Mouse (Mus musculus) spleen, embryonic (tissue): ENCODE results near the gene Ttc28.

Experiments
- CTCF ChIA-PET: fragments of 350-600 bp; sonication (Branson Sonifier 250); formaldehyde crosslinking; loops from one replicate; lab custom pipeline; 2022; lab: Charles Lee

Gene Ttc28

GRCm38 (mm10) chr5:111006272-111007135, 126.9 kb downstream of the Ttc28 start:
- CTCF ChIA-PET, result no interaction called here

DNA sequence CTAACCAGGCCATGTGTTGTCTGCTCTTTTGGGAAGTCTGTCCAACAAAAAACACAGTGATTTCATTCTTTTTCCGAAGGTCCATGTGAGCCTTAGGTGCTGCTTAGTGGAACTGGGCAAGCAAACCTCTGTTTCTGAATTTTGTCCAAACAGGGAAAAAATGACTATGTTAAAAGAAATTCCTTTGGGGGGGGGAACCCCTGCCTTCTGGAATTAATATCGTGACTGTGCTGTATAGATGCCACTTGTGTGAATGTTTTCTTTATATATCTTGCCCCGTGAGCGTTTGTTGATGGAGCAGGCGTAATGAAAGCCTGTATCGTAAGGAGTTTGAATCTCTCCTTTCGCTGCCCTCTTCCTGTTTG, 127.5 kb downstream of the Ttc28 start:
- CTCF ChIA-PET, result no interaction called here

GRCm38 (mm10) chr5:111007900-111008299, 128.3 kb downstream of the Ttc28 start:
- CTCF ChIA-PET, result no interaction called here

- CTCF ChIA-PET, result no interaction called here
Measured at GRCm38 (mm10) chr5:111008431-111008830, 128.8 kb downstream of the Ttc28 start.

DNA sequence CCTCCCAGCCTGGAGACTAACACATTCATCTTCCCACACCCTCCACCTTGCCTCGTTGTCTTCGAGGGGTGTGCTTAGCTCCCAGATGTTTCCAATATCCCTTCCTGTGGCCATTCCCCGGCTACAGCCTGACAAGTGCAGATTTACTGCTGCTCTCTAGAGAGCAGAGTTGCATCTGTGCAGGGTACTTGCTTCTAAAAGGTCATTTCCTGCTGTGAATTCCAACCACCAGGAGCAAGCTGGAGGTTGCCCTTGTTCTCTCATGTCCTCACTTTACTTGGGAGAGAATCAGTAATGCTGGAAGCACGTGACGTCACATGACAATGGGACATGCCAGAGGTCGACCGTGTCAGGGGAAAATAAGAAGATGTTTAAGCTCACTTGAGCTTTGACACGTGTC, 131.7 kb downstream of the Ttc28 start:
- CTCF ChIA-PET, result no interaction called here

DNA sequence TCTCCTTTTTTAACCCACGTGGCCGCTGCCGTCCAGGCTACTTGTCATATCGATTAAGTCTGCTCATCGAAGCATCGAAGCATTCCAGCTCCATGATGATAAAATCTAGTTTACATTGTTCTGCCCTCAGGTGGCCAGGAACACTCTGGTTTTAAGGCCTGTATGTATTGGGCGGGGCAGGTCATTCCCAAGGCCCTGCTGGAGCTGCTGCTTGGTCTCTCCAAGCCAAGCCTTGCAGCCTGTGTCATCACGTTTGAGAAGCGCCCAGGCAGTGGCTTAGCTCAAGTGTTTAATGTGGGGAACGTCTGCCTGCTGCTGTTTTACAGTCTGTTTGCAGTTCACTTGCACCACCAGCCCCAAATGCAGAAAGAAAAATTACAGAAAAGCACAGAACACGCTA, 132.5 kb downstream of the Ttc28 start:
- CTCF ChIA-PET, result no interaction called here

- CTCF ChIA-PET, result no interaction called here
Measured at GRCm38 (mm10) chr5:111012587-111012986, 133.0 kb downstream of the Ttc28 start.

DNA sequence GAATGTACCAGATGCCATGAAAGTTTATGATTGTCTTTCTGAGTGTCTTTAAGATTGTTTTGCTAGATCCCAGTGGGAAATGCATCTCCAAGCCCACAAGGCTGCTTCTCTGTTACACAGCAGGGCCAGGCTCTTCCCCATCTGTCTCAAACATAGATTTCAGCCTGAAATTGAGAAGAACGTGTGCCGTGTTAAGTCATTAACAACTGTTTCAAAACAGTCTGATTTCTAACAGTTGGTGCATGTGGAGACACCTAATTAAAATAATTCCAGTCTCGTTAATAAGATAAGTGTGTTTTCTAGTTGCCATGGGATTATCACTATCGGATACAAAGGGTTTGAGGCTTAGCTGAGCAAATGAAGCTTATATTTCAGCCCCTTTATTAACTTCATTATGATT, 135.4 kb downstream of the Ttc28 start:
- CTCF ChIA-PET, result no interaction called here

DNA sequence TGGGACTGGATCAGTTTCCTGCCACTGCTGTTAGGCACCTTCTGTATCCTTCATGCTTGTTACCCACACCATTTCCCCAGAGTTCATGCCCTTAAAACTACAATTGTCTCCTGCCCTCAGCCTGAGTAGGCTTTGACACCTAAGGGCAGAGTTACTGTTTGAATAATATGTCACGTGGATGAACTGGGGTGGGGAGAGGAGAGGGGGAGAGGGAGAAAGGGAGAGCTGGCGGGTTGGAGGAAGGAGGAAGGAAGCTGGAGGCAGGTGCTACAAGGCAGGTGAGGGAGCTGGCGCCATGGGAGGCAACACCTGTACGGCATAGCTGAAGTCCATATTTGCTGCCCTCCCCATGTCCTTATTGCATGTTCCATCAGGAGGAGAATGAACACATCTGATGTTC, 137.7 kb downstream of the Ttc28 start:
- CTCF ChIA-PET, result no interaction called here

GRCm38 (mm10) chr5:111022339-111022738, 142.7 kb downstream of the Ttc28 start:
- CTCF ChIA-PET, result no interaction called here

DNA sequence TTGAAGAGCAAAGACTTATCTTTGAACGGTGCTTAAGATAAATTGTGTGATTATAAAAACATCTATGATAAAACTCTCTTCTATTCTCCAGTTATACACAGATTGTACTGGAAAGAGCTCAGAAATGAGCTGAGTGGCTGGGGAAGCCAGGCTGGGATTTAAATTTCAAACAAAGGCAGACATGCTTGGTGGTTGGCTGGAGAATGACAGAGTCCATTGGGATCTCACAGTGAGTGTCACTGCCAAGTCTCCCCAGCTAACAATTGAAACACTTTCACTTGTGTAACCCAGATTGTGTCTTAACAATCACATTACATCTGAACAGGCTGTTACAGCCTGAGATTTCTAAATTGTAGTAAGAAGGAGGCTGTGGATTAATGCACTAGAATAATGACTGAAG, 143.3 kb downstream of the Ttc28 start:
- CTCF ChIA-PET, result no interaction called here

DNA sequence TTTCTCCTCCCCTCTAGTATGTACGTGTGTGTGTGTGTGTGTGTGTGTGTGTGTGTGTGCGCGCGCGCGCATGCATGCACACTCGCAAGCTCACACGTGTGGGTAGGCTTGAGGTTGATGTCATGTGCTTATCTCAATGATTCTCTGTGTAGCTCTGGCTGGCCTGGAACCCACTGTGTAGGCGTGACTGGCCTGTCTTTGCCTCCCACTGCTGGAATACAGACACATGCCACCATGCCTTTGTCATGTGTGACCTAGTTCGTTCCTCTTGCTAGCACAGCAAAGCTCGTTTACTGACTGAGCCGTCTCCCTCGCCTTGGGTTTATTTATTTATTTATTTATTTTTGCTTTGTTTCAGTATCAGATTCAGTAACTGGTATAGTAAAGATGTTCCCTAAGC, 145.0 kb downstream of the Ttc28 start:
- CTCF ChIA-PET, result no interaction called here

GRCm38 (mm10) chr5:111025476-111025875, 145.9 kb downstream of the Ttc28 start:
- CTCF ChIA-PET, result no interaction called here

DNA sequence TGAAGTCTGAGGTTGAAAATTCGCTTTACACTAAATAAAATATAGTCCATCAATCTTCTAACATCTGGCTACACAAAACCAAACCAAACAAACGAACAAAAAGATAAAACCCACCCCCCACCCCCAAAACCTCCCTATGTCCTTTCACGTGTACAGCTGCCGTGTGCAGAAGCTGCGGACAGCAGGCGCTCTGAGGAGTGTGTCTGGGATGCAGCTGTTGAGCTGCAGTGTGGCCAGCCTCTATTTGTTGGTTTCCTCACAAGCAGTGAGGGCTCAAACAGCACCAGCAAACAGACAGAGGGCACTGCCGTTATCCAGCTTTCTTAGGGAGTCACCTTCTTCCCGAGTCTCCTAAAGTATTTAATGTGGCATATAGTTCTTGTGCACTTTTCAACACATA, 146.6 kb downstream of the Ttc28 start:
- CTCF ChIA-PET, result interaction anchor here (0.6 kb wide), 1 partner anchor 219 kb away, joined by 4 read pairs; no protein-coding TSS in a partner anchor

DNA sequence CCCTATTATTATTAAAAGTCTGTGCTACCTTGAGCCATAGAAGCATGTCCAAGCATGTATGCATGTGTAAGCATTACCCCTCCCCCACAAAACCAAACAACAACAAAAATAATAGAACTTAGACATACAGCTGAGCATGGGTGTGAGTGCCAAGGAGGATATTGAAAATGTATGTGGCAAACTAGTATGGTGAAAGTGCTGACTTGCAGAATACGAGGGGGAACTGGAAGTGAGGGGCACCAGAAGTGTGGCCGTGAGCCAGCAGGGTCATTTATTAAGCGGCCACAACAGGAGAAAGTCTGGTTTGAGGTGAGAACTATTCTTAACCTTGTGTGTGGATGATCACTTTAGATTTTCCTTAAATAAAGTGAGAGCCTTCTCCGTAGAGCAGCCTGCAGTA, 148.7 kb downstream of the Ttc28 start:
- CTCF ChIA-PET, result no interaction called here

DNA sequence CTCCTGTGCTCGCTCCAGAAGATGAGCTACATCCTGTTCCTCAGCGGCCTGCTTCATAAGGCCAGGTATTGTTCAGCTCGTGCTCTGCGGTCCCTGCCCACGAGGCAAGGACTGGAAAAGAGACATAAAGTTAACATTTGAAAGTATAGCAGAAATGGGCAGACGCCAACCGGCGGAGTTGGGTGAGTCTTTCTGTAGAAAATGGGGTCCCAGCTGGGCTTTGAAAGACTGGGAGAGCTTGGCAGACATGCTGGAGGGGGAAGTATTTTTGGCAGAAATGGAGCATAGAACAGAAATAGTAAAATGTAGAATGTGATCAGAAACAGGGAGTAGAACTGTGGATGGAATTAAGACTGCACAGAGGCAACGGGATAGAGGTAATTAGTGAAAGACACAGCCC, 149.3 kb downstream of the Ttc28 start:
- CTCF ChIA-PET, result no interaction called here

DNA sequence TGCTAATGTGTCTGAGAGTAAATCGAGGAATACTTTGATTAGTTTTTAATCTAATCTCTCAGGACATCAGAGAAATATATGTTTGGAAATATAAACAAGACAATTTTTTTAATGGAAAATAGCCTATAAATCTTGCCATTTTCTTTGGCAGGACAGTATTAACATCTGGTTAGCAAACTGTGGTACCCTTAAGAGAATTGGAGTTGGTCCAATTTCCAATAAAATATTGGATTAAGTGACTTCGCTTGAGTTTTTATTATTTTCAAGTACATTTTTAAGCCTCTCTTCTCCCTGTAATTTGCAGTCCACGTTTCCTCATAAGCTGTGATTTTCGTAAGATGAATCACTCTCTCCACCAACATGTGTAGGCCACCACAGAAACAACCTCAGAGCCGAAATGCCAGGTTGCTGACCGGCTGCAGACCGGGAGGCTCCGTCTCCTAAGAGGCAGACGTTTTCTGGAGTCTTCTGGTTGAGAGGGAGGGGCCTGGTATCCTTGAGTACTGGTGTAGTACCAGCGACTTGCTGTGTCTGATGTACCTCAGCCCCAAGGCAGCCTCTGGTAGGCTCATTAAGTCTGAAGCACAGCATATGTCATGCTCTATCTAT, 153.2 kb downstream of the Ttc28 start:
- CTCF ChIA-PET, result no interaction called here

DNA sequence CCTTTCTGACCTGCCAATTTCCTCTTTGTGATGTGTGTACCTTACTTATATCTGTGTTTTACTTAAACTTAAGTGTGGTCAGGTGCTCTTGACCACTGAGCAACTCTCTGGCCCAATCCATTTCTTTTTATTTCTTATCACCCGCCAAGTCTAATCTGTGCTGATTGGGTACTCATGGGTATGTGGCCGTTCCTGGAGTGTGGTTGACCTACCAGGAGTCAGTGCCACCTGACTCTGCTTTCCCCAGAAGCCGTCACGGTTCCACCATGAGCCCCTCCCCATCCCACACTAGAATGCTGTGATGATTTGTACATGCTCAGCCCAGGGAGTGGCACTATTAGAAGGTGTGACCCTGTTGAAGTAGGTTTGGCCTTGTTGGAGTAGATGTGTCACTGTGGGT, 153.9 kb downstream of the Ttc28 start:
- CTCF ChIA-PET, result no interaction called here

DNA sequence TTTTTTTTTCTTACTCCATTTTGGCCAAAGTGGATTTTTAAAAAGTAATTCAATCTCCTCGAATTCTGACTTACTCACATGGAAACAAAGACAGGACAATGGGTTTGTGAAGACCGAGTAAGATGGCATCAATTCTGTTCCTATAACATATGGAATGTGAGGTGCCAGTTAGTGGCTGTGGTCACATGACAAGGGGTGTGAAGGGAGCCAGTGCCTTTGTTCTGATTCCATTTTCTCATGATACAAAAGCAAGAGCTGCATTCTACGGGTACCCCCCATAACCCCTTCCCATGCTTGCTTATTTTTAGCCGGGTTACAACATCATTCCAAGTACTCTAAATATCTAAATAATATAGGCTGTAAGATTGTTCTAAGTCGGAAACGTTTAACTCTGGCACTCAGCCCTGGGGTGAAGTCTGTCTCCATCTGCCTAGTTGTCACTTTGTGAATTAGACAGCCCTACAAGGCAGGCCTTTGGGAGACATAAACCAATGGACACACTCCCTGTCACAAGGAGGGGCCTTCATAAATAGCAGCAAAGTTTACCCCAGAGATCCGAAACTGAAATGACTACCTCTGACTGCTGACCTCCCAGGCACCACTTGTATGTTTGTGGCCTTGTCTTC, 157.6 kb downstream of the Ttc28 start:
- CTCF ChIA-PET, result no interaction called here

DNA sequence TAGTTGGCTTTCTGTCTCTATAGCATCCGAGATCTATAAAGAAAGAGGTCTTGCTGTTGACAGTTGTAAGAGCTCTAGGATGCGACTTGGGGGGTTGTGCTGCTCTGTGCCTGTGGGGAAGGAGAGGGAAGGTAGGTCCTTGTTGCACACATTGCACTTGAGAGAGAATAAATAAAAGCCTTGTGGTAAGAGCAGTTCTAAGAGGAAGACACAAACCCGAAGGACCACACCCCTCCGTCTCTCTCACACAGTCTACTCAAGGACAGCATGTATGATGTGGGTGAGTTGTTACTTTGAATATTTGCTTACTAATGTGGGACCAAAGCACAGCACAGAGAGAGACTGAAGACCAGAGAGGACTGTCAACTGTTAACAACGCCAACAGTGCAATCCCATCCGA, 160.2 kb downstream of the Ttc28 start:
- CTCF ChIA-PET, result no interaction called here

- CTCF ChIA-PET, result no interaction called here
Measured at GRCm38 (mm10) chr5:111041952-111042351, 162.3 kb downstream of the Ttc28 start.

- CTCF ChIA-PET, result no interaction called here
Measured at GRCm38 (mm10) chr5:111044193-111044592, 164.6 kb downstream of the Ttc28 start.

DNA sequence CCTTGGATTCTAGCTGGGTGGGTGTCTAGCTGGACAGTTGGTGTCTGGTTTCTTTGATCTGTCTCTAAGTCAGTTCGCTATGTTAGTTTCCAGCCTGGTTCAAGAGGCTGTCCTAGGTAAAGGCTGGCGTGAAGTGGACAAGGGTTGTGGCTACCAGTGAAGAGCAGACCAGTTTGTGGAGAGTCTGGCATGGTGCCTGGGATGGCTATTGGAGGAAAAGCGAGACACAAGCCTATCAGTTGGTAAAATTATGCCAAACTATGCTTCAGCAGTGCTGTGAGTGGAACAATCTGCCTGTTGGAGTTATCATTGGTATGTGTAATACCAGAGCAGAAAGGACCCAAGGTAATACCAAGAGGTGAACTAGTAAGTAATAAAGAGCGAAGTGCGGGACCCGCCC, 166.8 kb downstream of the Ttc28 start:
- CTCF ChIA-PET, result no interaction called here
